Mouse (Mus musculus) C2C12 (cell line): Measurements from ENCODE around the gene Pex19.

Source experiments
- CTCF ChIP-seq: IDR thresholded peaks from one replicate; pipeline ENCODE4 v1.5.1; 2011; ENCODE audit not compliant: control insufficient read depth, insufficient read depth, insufficient read length
- MYOD1 ChIP-seq: IDR thresholded peaks from one replicate; pipeline ENCODE4 v1.6.1; 2011; ENCODE audit warnings: low read depth; ENCODE audit not compliant: control insufficient read depth, insufficient read length
- MYOG ChIP-seq: IDR thresholded peaks from one replicate; pipeline ENCODE4 v1.6.1; 2011; ENCODE audit not compliant: control insufficient read depth, insufficient read length; ENCODE audit errors: extremely low read depth
- USF1 ChIP-seq: IDR thresholded peaks from one replicate; pipeline ENCODE4 v1.6.1; 2011; ENCODE audit warnings: low read depth, mild to moderate bottlenecking, control low read depth, moderate library complexity

- no peak for TF ChIP-seq USF1
- TF ChIP-seq CTCF, result no peak
- TF ChIP-seq MYOG, result no peak
- no peak for TF ChIP-seq MYOD1
Observed at GRCm38 (mm10) chr1:172159970-172160369, 33.4 kb downstream of the Pex19 start.
